Mouse (Mus musculus): Measurements from ENCODE around the gene Kcnk13. TPM values are rescaled to one million over a fixed set of nuclear protein-coding genes. Genes with fewer than 3 reads are reported as not detected.

The Kcnk13 gene
- total RNA-seq, 1 experiment = 0.49 TPM

DNA sequence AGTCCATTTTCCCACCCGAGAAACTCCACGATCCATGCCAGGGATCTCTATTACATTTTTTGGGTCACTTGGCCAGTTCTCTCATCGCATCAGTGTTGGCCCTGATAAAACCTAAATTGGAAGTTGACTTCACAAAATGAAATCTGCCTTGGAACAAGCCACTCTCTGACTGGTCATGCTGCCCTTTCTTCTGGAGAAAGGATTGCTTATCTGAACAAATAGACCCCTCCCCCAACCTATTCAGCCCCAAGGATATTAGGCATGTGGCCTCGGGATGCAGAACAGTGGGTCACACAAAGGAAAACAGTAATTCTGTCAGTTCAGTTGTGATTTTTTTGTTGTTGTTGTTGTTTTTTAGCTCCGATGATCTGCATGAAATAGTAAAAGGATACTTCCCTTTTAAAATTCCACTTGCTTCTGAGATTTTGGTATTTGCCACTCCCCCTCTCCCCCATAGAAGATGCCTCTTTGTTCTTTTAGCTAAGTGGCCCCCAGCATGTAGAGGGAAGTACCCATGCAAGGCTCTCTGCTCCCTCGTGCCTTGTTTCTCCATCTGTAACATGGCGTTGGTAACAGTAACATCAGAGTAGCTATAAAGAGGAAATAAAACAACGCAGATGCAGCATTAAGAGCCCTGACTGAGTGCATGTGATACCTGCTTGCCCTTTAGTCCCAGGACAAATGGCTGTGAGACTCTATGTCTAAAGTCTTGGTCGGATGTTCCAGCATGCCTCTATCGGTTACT lies 29.0 kb downstream of the Kcnk13 start:
- H3K9me3 ChIP-seq (ENCODE audit: control insufficient read depth, insufficient read depth, low read depth, low read length) = no peaks in the 10 kb centered on the region
- TF ChIP-seq ZC3H11A (IDR thresholded peaks at IDR 0.05; ENCODE audit: borderline replicate concordance, low read depth, low read length) (no peak), MAFK (IDR thresholded peaks at IDR 0.05; ENCODE audit: insufficient read depth, low read depth, low read length) (no peak), ZNF384 (IDR thresholded peaks at IDR 0.05; ENCODE audit: low read depth, low read length) (no peak), CHD2 (IDR thresholded peaks at IDR 0.05; ENCODE audit: low read depth, low read length) (no peak), HCFC1 (IDR thresholded peaks at IDR 0.05; ENCODE audit: borderline replicate concordance, insufficient read depth, low read length) (no peak)
- DNase-seq (ENCODE audit: low read depth, low spot score) = no peak
- no peak overlapping the region for H3K4me3 ChIP-seq (ENCODE audit: insufficient read depth in 1 of 2, low read depth in 1 of 2, low read length in 2 of 2, poor library complexity in 1 of 2, severe bottlenecking in 1 of 2)
- H3K36me3 ChIP-seq (ENCODE audit: control insufficient read depth, insufficient read depth, low read length, poor library complexity, severe bottlenecking) = no peaks in the 10 kb centered on the region
- no peak overlapping the region for H3K9ac ChIP-seq (ENCODE audit: insufficient read depth, low read depth, low read length, poor library complexity, severe bottlenecking)
- H3K27ac ChIP-seq (ENCODE audit: insufficient read depth, low read depth, low read length, poor library complexity, severe bottlenecking) = no peak overlapping the region
- H3K4me1 ChIP-seq (ENCODE audit: control insufficient read depth in 2 of 2, insufficient read depth in 2 of 2, low read length in 2 of 2, poor library complexity in 1 of 2) = no peaks in the 10 kb centered on the region
- in situ Hi-C loops (cut with MboI; ENCODE audit: low sequenced_read_pairs in 2 of 2, unreplicated experiment in 2 of 2) = no loop called here

DNA sequence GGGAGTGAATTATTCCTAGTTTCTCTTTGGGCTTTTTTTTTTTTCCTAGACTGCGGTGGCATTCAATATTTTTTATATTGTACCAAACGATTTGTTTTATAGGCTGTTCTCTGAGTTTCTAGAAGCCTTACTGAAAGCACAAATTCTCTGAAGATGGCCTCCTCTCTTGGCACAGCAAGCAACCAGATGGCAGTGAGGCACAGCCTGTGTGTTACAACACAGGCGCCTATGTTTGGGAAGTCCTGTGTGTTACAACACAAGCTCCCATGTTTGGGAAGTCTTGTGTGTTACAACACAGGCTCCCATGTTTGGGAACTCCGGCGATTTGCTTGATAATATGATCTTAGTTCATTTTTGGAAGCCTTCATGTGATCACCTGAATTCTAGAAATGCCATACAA lies 31.7 kb downstream of the Kcnk13 start:
- Histone ChIP-seq H3K27ac (ENCODE audit: insufficient read depth, low read depth, low read length, poor library complexity, severe bottlenecking) (no peak overlapping the region), H3K9ac (ENCODE audit: insufficient read depth, low read depth, low read length, poor library complexity, severe bottlenecking) (no peak overlapping the region)

DNA sequence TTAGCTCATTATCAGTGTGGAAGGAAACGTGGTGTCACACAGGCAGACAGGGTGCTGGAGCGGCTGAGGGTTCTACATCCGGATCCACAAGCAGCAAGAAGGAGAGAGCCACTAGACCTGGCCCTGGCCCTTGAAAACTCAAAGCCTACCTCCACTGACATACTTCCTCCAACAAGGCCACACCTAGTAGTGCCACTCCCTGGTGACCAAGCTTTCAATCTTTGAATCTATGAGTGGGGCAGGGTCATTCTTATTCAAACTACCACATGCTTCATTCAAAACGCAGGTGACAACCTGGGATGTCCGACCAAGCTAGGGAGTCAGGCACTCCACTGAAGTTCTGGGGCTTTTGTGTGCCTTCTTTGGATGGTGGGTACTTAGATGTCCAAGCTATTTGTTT lies 35.4 kb downstream of the Kcnk13 start:
- in situ Hi-C loops (cut with MboI; ENCODE audit: low sequenced_read_pairs in 2 of 2, unreplicated experiment in 2 of 2) = no loop called here
- no peak overlapping the region for H3K27ac ChIP-seq (ENCODE audit: insufficient read depth, low read depth, low read length, poor library complexity, severe bottlenecking)
- TF ChIP-seq HCFC1 (IDR thresholded peaks at IDR 0.05; ENCODE audit: borderline replicate concordance, insufficient read depth, low read length) = no peak
- no peak for TF ChIP-seq ZC3H11A (IDR thresholded peaks at IDR 0.05; ENCODE audit: borderline replicate concordance, low read depth, low read length)
- TF ChIP-seq MAFK (IDR thresholded peaks at IDR 0.05; ENCODE audit: insufficient read depth, low read depth, low read length) = no peak
- no peak for TF ChIP-seq ZNF384 (IDR thresholded peaks at IDR 0.05; ENCODE audit: low read depth, low read length)
- no peak for TF ChIP-seq CHD2 (IDR thresholded peaks at IDR 0.05; ENCODE audit: low read depth, low read length)
- H3K4me1 ChIP-seq (ENCODE audit: control insufficient read depth in 2 of 2, insufficient read depth in 2 of 2, low read length in 2 of 2, poor library complexity in 1 of 2) = peaks cover 0 to 8% of the 10 kb centered on the region in 2 experiments; a peak in 2 of 4 replicates
- H3K4me3 ChIP-seq (ENCODE audit: insufficient read depth in 1 of 2, low read depth in 1 of 2, low read length in 2 of 2, poor library complexity in 1 of 2, severe bottlenecking in 1 of 2) = no peak overlapping the region
- no peaks in the 10 kb centered on the region for H3K36me3 ChIP-seq (ENCODE audit: control insufficient read depth, insufficient read depth, low read length, poor library complexity, severe bottlenecking)
- H3K9ac ChIP-seq (ENCODE audit: insufficient read depth, low read depth, low read length, poor library complexity, severe bottlenecking) = no peak overlapping the region
- no peaks in the 10 kb centered on the region for H3K9me3 ChIP-seq (ENCODE audit: control insufficient read depth, insufficient read depth, low read depth, low read length)
- no peak for DNase-seq (ENCODE audit: low read depth, low spot score)

More for the DNA sequence above, 31.7 kb downstream of the Kcnk13 start:
- TF ChIP-seq MAFK (IDR thresholded peaks at IDR 0.05; ENCODE audit: insufficient read depth, low read depth, low read length) = no peak
- no peak for TF ChIP-seq CHD2 (IDR thresholded peaks at IDR 0.05; ENCODE audit: low read depth, low read length)
- no peak for TF ChIP-seq HCFC1 (IDR thresholded peaks at IDR 0.05; ENCODE audit: borderline replicate concordance, insufficient read depth, low read length)
- Histone ChIP-seq H3K36me3 (ENCODE audit: control insufficient read depth, insufficient read depth, low read length, poor library complexity, severe bottlenecking) (no peaks in the 10 kb centered on the region), H3K9me3 (ENCODE audit: control insufficient read depth, insufficient read depth, low read depth, low read length) (no peaks in the 10 kb centered on the region), H3K4me1 (ENCODE audit: control insufficient read depth in 2 of 2, insufficient read depth in 2 of 2, low read length in 2 of 2, poor library complexity in 1 of 2) (peaks cover 0 to 8% of the 10 kb centered on the region in 2 experiments; a peak in 2 of 4 replicates), H3K4me3 (ENCODE audit: insufficient read depth in 1 of 2, low read depth in 1 of 2, low read length in 2 of 2, poor library complexity in 1 of 2, severe bottlenecking in 1 of 2) (no peak overlapping the region)
- in situ Hi-C loops (cut with MboI; ENCODE audit: low sequenced_read_pairs in 2 of 2, unreplicated experiment in 2 of 2) = no loop called here
- DNase-seq (ENCODE audit: low read depth, low spot score) = no peak

DNA sequence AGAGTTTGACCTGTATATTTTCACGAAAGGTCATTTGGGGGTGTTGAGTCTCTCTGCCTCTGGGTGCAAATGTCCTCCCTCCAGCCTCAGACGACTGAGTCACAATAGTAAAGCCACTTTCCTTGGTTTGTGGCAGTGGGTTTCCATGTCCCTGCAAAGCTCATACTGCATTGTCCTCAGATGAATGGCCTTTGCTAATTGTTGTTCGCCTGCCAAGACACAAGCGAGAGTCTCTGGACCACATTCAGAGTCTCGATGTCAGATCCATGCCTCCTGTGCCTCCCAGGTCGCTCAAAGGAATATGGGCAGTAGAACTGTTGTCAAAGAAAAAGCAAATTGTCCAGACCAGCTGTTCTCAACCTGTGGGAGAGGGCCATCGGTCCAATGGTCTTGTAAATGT lies 36.1 kb downstream of the Kcnk13 start:
- Histone ChIP-seq H3K9ac (ENCODE audit: insufficient read depth, low read depth, low read length, poor library complexity, severe bottlenecking) (no peak overlapping the region), H3K9me3 (ENCODE audit: control insufficient read depth, insufficient read depth, low read depth, low read length) (no peaks in the 10 kb centered on the region), H3K4me3 (ENCODE audit: insufficient read depth in 1 of 2, low read depth in 1 of 2, low read length in 2 of 2, poor library complexity in 1 of 2, severe bottlenecking in 1 of 2) (no peak overlapping the region), H3K36me3 (ENCODE audit: control insufficient read depth, insufficient read depth, low read length, poor library complexity, severe bottlenecking) (no peaks in the 10 kb centered on the region), H3K27ac (ENCODE audit: insufficient read depth, low read depth, low read length, poor library complexity, severe bottlenecking) (no peak overlapping the region), H3K4me1 (ENCODE audit: control insufficient read depth in 2 of 2, insufficient read depth in 2 of 2, low read length in 2 of 2, poor library complexity in 1 of 2) (peaks cover 0 to 8% of the 10 kb centered on the region in 2 experiments; a peak in 2 of 4 replicates)
- in situ Hi-C loops (cut with MboI; ENCODE audit: low sequenced_read_pairs in 2 of 2, unreplicated experiment in 2 of 2) = no loop called here
- no peak for DNase-seq (ENCODE audit: low read depth, low spot score)
- TF ChIP-seq HCFC1 (IDR thresholded peaks at IDR 0.05; ENCODE audit: borderline replicate concordance, insufficient read depth, low read length) = no peak
- no peak for TF ChIP-seq MAFK (IDR thresholded peaks at IDR 0.05; ENCODE audit: insufficient read depth, low read depth, low read length)
- no peak for TF ChIP-seq ZNF384 (IDR thresholded peaks at IDR 0.05; ENCODE audit: low read depth, low read length)
- no peak for TF ChIP-seq CHD2 (IDR thresholded peaks at IDR 0.05; ENCODE audit: low read depth, low read length)
- no peak for TF ChIP-seq ZC3H11A (IDR thresholded peaks at IDR 0.05; ENCODE audit: borderline replicate concordance, low read depth, low read length)
